Mouse (Mus musculus) forebrain, embryonic 11.5 days (tissue): ENCODE results near the gene Tex19.2. TPM values are rescaled to one million over a fixed set of nuclear protein-coding genes. Genes with fewer than 3 reads are reported as not detected.

Experiments used
- ATAC-seq: fragments of 200-750 bp; cut with Nextera tagmentation; replicated peaks from 2 replicates; pipeline ENCODE4 v1.8.0; 2017; ENCODE audit warnings: moderate TSS enrichment; ENCODE audit not compliant: low FRiP score
- DNase-seq: peaks from one replicate; pipeline ENCODE4 v3.0.0-alpha.2; 2017; ENCODE audit warnings: low spot score
- H3K27ac ChIP-seq: fragments of 300-500 bp; sonication (generic); 2 replicates; pipeline ENCODE4 v1.5.1; 2014; ENCODE audit warnings: low read depth, low read length
- H3K27me3 ChIP-seq: fragments of 300-500 bp; sonication (generic); 2 replicates; pipeline ENCODE4 v1.6.1; 2014; ENCODE audit warnings: mild to moderate bottlenecking, low read length, mixed read lengths; ENCODE audit not compliant: control insufficient read depth, insufficient read depth
- H3K36me3 ChIP-seq: fragments of 300-500 bp; sonication (generic); 2 replicates; pipeline ENCODE4 v1.6.1; 2014; ENCODE audit warnings: mild to moderate bottlenecking, low read length, moderate library complexity, mixed read lengths; ENCODE audit not compliant: control insufficient read depth, insufficient read depth
- H3K4me1 ChIP-seq: fragments of 300-500 bp; sonication (generic); replicated peaks from 2 replicates; pipeline ENCODE4 v1.6.1; 2014; ENCODE audit warnings: low read length, mixed read lengths; ENCODE audit not compliant: control insufficient read depth, insufficient read depth
- H3K4me2 ChIP-seq: fragments of 300-500 bp; sonication (generic); 2 replicates; pipeline ENCODE4 v1.6.1; 2014; ENCODE audit warnings: low read depth, mild to moderate bottlenecking, low read length, moderate library complexity, mixed read lengths; ENCODE audit not compliant: severe bottlenecking
- H3K4me3 ChIP-seq: fragments of 300-500 bp; sonication (generic); 2 replicates; pipeline ENCODE4 v1.5.1; 2014; ENCODE audit warnings: low read depth, low read length
- H3K9ac ChIP-seq: fragments of 300-500 bp; sonication (generic); 2 replicates; pipeline ENCODE4 v1.6.1; 2014; ENCODE audit warnings: low read length
- H3K9me3 ChIP-seq: fragments of 300-500 bp; sonication (generic); 2 replicates; pipeline ENCODE4 v1.6.1; 2016; ENCODE audit warnings: low read length, mixed read lengths; ENCODE audit not compliant: control insufficient read depth
- WGBS: fragments of 180-500 bp; shearing (Covaris S2); extraction: QIAGEN DNeasy Blood & Tissue Kit; methylation state at CpG from one replicate; pipeline ENCODE4 v1.1.7; 2014; 5-methylcytosine and 5-hydroxymethylcytosine counted together
- polyA plus RNA-seq: library from polyadenylated mRNA; unstranded; fragments of >200 nt; fragmentation: Nextera tagmentation; extraction: Ambion mirVana; gene quantifications from 2 replicates; pipeline ENCODE4 v1.2.1, GENCODE M21; 2014

Tex19.2 gene
- polyA plus RNA-seq, 1 experiment from 2014 or later: not detected

DNA sequence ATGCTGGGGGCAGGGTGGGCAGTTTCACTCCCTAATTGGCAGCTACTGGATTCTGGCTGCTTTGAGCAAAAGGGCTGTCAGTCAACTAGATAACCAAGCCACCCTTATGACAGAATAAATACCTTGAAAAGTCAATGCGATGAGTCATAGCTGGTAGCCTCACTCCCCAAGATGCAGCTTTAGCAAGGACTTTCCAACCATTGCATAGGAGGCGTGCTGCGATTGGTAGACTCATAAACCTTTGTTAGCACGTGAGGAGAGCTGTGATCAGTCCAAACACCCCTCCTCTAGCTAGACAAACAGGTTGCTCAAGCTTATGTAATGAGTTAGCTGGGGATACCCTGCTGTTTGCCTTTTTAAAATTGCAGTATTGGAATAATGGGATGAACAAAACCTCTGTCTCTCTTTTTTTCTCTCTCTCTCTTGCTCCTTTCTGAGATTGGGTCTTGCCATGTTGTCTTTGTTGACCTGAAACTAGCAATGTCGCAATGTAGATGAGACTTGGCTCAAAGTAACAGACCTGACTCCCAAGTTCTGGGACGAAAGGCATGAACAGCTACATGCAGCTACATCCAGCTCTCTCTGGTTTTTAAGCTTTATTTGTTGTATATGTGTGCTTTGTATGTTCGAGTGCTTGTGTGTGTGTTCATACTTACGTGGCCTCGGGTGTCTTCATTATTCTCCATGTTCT is 25.0 kb upstream of the Tex19.2 start:
- no peak overlapping the region for H3K9ac ChIP-seq
- no peaks in the 10 kb centered on the region for H3K36me3 ChIP-seq
- DNase-seq (no peak), ATAC-seq (no peak)
- no peaks in the 10 kb centered on the region for H3K27me3 ChIP-seq
- H3K27ac ChIP-seq: no peak overlapping the region
- no peaks in the 10 kb centered on the region for H3K9me3 ChIP-seq
- WGBS: 78% methylated on average over 9 of the region's 9 CpGs
- H3K4me1 ChIP-seq: no peaks in the 10 kb centered on the region
- no peak overlapping the region for H3K4me2 ChIP-seq
- no peak overlapping the region for H3K4me3 ChIP-seq

DNA sequence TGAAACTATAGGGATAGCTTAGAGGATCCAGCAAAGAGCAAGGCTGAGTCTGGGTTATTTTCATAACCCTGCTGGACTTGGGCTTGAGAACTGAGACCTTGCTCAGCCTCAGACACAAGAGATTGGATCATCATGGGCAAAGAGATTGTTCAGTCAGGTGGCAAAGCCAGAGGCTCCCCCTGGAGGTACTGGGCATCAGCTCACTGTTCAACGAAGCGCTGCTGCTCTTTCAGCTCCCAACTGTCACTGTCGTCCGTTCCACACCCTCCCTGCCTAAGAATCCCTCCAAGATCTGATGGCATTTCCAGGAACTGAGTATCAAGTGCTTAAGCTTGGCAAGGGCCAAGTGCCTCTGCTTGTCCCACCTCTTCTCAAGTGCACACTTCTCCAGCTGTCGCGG is 20.3 kb upstream of the Tex19.2 start:
- Histone ChIP-seq H3K4me1 (no peaks in the 10 kb centered on the region), H3K9ac (no peak overlapping the region), H3K27me3 (no peaks in the 10 kb centered on the region), H3K4me3 (no peak overlapping the region), H3K9me3 (no peaks in the 10 kb centered on the region), H3K4me2 (no peak overlapping the region), H3K27ac (no peak overlapping the region), H3K36me3 (no peaks in the 10 kb centered on the region)
- DNase-seq (no peak), ATAC-seq (no peak)
- WGBS: 42% methylated on average over 6 of the region's 6 CpGs

DNA sequence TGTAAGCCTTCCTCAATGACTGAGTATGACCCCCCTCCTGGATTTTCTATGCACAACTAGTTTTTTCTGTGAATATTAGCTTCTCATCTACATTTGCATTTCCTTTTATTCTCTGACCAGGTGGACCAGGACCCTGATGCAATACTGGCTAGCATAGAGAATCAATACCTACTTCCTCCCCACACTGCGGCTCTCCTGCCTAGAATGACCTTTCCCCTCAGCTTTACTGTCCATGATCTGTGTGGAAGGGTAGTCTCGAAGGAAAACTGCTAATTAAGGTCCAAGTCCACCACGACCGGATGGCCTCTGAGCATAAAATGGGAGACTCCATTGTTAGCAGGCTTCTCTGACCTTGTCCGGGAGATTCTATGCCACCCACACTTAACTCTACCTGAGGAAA is 19.2 kb upstream of the Tex19.2 start:
- DNase-seq: no peak
- 89% methylated on average over 5 of the region's 5 CpGs for WGBS
- no peak overlapping the region for H3K4me2 ChIP-seq

DNA sequence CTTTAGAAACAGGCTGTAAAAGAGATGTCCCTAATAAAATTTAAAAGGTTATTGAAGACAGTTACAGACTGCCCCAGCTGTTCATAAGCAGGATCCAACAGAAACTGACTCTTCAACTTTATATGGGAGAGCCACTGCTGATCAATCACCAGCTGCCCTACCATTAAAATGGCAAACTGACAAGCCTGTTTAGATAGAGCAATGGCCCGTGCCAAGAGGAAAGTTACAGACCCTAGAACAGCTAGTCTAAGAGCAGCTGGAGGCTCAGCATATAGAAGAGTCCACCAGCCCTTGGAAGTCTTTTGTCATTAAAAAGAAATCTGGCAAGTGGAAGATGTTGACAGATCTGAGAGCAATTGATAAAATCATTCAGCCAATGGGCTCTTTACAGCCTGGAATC is 16.1 kb upstream of the Tex19.2 start:
- 73% methylated on average over 1 of the region's 1 CpGs for WGBS
- H3K4me1 ChIP-seq: no peaks in the 10 kb centered on the region
- H3K27ac ChIP-seq: no peak overlapping the region
- H3K9ac ChIP-seq: no peak overlapping the region
- DNase-seq (no peak), ATAC-seq (no peak)
- H3K4me3 ChIP-seq: no peak overlapping the region
- no peak overlapping the region for H3K4me2 ChIP-seq
- no peaks in the 10 kb centered on the region for H3K36me3 ChIP-seq
- no peaks in the 10 kb centered on the region for H3K27me3 ChIP-seq
- H3K9me3 ChIP-seq: no peaks in the 10 kb centered on the region

More for the DNA sequence above, 19.2 kb upstream of the Tex19.2 start:
- Histone ChIP-seq H3K36me3 (no peaks in the 10 kb centered on the region), H3K4me1 (no peaks in the 10 kb centered on the region), H3K9me3 (no peaks in the 10 kb centered on the region), H3K27me3 (no peaks in the 10 kb centered on the region), H3K4me3 (no peak overlapping the region), H3K9ac (no peak overlapping the region), H3K27ac (no peak overlapping the region)
- ATAC-seq: no peak

DNA sequence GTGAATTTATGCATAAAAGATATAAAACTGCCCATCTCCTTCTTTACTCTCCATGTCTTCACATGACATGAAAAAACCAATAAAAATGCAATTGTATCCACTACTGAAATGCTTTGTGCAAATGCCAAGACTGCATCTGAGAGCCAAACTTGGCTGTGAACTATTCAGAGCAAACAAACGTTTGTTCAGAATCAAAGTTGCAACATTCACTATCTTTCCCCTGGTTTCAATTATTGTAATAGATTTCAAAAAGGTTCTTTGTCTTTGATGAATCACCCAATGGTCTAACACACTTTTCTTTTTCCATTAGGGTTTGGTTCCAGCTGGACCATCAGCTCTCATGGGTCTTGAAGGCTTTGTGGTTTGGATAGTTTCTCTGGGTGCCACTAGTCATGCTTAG is 11.1 kb upstream of the Tex19.2 start:
- WGBS: 71% methylated on average over 1 of the region's 1 CpGs
- H3K4me1 ChIP-seq: no peaks in the 10 kb centered on the region
- no peaks in the 10 kb centered on the region for H3K9me3 ChIP-seq

DNA sequence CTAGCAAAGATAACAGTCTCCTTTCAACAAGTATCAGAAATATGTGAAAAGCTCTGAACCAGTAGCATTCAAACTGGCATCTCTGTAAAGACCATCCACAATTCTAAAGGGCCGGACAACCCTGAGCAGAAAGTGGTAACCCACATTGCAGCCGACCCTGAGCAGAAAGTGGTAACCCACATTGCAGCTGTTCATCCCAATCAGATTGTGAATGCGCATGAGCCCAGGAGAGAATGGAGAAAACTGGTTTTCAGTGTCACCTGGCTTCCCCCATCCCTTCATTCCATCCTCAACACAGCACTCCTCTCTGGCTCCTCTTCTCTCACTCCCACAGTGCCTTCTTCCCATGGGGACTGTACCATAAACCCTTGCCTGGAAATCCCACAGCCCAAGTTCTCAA is 9.0 kb upstream of the Tex19.2 start:
- Histone ChIP-seq H3K4me3 (no peak overlapping the region), H3K4me2 (no peak overlapping the region), H3K9ac (no peak overlapping the region), H3K27me3 (no peaks in the 10 kb centered on the region), H3K27ac (no peak overlapping the region), H3K4me1 (no peaks in the 10 kb centered on the region), H3K9me3 (no peaks in the 10 kb centered on the region), H3K36me3 (no peaks in the 10 kb centered on the region)
- WGBS: 86% methylated on average over 3 of the region's 3 CpGs
- DNase-seq (no peak), ATAC-seq (no peak)

More for the DNA sequence above, 11.1 kb upstream of the Tex19.2 start:
- H3K4me3 ChIP-seq: no peak overlapping the region
- H3K36me3 ChIP-seq: no peaks in the 10 kb centered on the region
- H3K27ac ChIP-seq: no peak overlapping the region
- no peak for ATAC-seq
- no peak for DNase-seq
- H3K4me2 ChIP-seq: no peak overlapping the region
- no peaks in the 10 kb centered on the region for H3K27me3 ChIP-seq
- H3K9ac ChIP-seq: no peak overlapping the region

DNA sequence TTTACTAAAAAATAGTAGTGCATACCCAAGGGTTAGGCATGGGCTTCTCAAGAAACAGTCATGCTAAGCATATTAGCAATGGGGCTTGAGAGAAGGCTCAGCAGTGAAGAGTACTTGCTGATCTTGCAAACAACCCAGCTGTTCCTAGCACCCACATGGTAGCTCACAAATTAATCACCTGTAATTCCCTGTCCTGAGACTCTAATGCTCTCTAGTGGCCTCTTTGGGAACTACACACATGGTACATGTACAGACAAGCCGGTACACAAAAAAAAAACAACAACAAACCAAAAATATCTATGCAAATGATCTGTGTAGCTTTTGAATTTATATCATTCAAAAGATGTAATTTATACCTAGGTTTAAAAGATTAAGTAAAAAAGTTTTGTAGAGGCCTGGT is 7.9 kb upstream of the Tex19.2 start:
- no peak for DNase-seq
- no peak for ATAC-seq
- 76% methylated on average over 1 of the region's 1 CpGs for WGBS

DNA sequence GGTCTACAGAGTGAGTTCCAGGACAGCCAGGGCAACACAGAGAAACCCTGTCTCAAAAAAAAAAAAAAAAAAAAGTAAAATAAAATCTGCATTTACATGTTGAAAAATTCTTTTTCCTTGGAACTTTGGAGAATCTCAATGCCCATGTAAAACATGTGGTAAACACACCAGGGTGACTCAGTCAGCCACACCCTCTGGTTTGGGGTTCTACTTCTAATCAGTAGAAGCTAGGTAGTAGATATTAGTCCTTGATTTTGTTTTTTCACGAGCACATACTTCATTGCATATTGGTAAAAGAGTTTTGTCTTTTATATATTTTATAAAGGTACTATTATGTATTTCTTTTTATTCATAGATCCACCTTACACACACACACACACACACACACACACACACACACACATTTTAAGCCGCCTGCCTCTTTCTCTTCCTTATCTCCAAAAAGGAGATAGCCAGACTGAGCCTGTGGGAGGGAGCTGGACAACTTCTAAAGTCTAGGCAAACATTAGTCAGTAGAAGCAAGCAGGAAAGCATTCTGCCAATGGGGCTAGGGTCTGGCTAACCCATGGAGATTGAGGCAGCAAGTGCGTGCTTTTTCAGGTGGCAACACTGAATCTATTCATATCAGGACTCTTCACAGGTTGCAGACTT is 7.2 kb upstream of the Tex19.2 start:
- WGBS: 87% methylated on average over 3 of the region's 3 CpGs

More for the DNA sequence above, 7.9 kb upstream of the Tex19.2 start:
- no peaks in the 10 kb centered on the region for H3K36me3 ChIP-seq
- H3K4me1 ChIP-seq: no peaks in the 10 kb centered on the region
- no peak overlapping the region for H3K27ac ChIP-seq
- no peaks in the 10 kb centered on the region for H3K27me3 ChIP-seq
- H3K9me3 ChIP-seq: no peaks in the 10 kb centered on the region
- H3K9ac ChIP-seq: no peak overlapping the region
- no peak overlapping the region for H3K4me2 ChIP-seq
- H3K4me3 ChIP-seq: no peak overlapping the region

DNA sequence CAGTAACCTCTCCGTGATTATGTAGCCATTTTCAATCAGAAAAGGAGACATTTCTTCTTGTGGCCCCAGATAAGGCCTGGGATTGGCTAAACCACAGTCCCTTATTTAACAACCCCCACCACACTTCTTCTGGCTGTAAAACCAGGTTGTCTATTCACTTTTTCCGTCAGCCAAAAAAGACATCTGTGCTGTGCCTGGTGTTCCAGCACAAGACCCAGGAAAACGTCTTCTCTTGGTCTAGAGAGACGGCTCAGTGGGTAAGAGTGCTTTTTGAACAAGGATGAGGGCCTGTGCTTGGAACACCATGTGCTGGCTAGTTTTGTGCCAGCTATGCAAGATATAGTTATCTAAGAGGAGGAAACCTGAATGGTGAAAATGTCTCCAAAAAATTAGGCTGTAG is 5.0 kb upstream of the Tex19.2 start:
- no peaks in the 10 kb centered on the region for H3K27me3 ChIP-seq
- H3K4me1 ChIP-seq: no peaks in the 10 kb centered on the region

More for the DNA sequence above, 7.2 kb upstream of the Tex19.2 start:
- no peak overlapping the region for H3K9ac ChIP-seq
- H3K27ac ChIP-seq: no peak overlapping the region
- H3K27me3 ChIP-seq: no peaks in the 10 kb centered on the region
- no peak overlapping the region for H3K4me2 ChIP-seq
- DNase-seq (no peak), ATAC-seq (no peak)
- H3K9me3 ChIP-seq: no peaks in the 10 kb centered on the region
- no peak overlapping the region for H3K4me3 ChIP-seq
- H3K4me1 ChIP-seq: no peaks in the 10 kb centered on the region
- H3K36me3 ChIP-seq: no peaks in the 10 kb centered on the region

More for the DNA sequence above, 5.0 kb upstream of the Tex19.2 start:
- Histone ChIP-seq H3K4me3 (no peak overlapping the region), H3K9me3 (no peaks in the 10 kb centered on the region), H3K36me3 (no peaks in the 10 kb centered on the region), H3K27ac (no peak overlapping the region), H3K4me2 (no peak overlapping the region), H3K9ac (no peak overlapping the region)
- no peak for ATAC-seq
- WGBS: 91% methylated on average over 4 of the region's 4 CpGs
- DNase-seq: no peak
